Mouse (Mus musculus) forebrain, embryonic 13.5 days (tissue): ENCODE measurements at regions not wholly inside any gene's neighbourhood (a gene's known extent, or its start where the extent isn't known, plus 50 kb on each side); places are given as distances from the start of the nearest gene placed in this dataset.

ENCODE experiments used
- ATAC-seq: fragments of 200-750 bp; cut with Nextera tagmentation; 2 replicates; pipeline ENCODE4 v1.8.0; 2017
- H3K27ac ChIP-seq: fragments of 300-500 bp; sonication (generic); 2 replicates; pipeline ENCODE4 v1.5.1; 2015; ENCODE audit warnings: inconsistent platforms, mild to moderate bottlenecking, moderate library complexity
- H3K27me3 ChIP-seq: fragments of 300-500 bp; sonication (generic); 2 replicates; pipeline ENCODE4 v1.6.1; 2015; ENCODE audit warnings: mild to moderate bottlenecking, inconsistent platforms
- H3K36me3 ChIP-seq: fragments of 300-500 bp; sonication (generic); 2 replicates; pipeline ENCODE4 v1.6.1; 2015; ENCODE audit warnings: mild to moderate bottlenecking, inconsistent platforms; ENCODE audit not compliant: poor library complexity, severe bottlenecking
- H3K4me1 ChIP-seq: fragments of 300-500 bp; sonication (generic); 2 replicates; pipeline ENCODE4 v1.6.1; 2015; ENCODE audit warnings: inconsistent platforms
- H3K4me2 ChIP-seq: fragments of 300-500 bp; sonication (generic); 2 replicates; pipeline ENCODE4 v1.6.1; 2015; ENCODE audit warnings: inconsistent platforms, mild to moderate bottlenecking, moderate library complexity
- H3K4me3 ChIP-seq: fragments of 300-500 bp; sonication (generic); 2 replicates; pipeline ENCODE4 v1.5.1; 2015; ENCODE audit warnings: mild to moderate bottlenecking, inconsistent platforms
- H3K9ac ChIP-seq: fragments of 300-500 bp; sonication (generic); 2 replicates; pipeline ENCODE4 v1.6.1; 2015; ENCODE audit warnings: mild to moderate bottlenecking, inconsistent platforms
- H3K9me3 ChIP-seq: fragments of 300-500 bp; sonication (generic); replicated peaks from 2 replicates; pipeline ENCODE4 v1.6.1; 2016; ENCODE audit warnings: inconsistent platforms
- WGBS: fragments of 180-500 bp; shearing (Covaris S2); methylation state at CpG from one replicate; pipeline ENCODE4 v1.1.7; 2015; 5-methylcytosine and 5-hydroxymethylcytosine counted together

DNA sequence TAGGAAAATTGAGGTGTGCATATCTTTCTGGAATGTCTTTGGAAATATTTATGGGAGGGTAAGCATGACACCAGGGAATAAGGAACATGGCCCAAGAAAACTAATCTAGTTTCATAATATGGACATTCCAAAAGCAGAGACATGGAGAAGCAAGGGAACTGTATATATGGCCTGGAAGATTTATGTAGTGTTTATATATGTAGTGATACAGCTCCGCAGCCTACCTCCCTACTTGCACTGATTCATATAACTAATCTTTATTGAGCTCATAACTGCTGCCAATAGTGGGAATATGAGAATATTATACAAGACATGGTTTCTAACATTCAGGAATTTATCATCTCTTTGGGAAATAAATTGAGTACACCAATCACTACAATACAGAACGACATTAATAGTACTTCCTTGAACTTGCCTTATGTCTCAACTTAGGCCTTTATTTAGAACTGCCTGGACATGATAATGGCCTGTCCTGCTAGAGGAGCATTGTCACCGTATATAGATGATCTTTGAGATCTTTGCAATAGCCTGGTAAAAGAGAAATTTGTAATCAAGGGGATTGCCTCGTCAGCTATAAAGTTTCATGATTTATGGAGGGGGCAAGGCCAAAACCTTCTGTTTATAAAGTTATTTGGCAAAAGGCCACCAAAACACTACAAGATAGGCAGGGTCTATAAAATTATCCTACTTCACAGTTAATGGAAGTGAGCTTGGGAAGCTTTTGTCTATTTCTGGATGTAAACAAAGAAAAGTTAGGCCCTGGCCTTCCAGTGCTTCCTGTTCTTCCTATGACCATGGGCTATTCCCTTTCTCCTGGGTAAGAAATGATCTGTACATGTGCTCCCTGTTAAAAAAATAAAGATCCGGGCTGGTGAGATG is 213.4 kb upstream of the Dcbld2 start:
- Histone ChIP-seq H3K9me3 (0 out of 2 replicates have a peak, but pooled peaks cover 3% of the 10 kb centered on the region), H3K4me3 (no peak overlapping the region), H3K36me3 (no peaks in the 10 kb centered on the region), H3K4me2 (no peak overlapping the region), H3K27me3 (no peaks in the 10 kb centered on the region), H3K9ac (no peak overlapping the region), H3K4me1 (no peaks in the 10 kb centered on the region), H3K27ac (no peak overlapping the region)
- 89% methylated on average over 5 of the region's 5 CpGs for WGBS
- no peak for ATAC-seq

DNA sequence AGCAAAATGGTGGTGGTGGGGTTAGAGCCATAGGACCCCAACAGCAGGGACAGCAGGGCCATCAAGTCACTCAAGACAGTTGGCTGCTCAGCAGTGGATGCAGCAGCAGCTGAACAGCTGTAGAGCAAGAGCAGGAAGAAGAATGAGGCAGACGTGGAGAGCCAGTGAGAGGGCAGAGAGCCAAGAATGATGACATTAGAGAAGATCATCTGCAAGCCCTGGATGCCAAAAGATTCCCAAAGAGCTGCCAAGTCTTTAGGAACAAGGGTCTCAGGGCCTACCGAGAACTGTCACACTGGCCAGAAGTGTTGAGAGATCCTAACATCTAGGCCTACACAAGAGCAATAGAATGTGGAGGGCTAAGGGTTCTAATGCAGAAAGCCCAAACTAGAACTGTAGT is 196.4 kb upstream of the Dcbld2 start:
- no peak overlapping the region for H3K9ac ChIP-seq
- H3K36me3 ChIP-seq, result no peaks in the 10 kb centered on the region
- H3K4me3 ChIP-seq, result no peak overlapping the region
- no peak overlapping the region for H3K4me2 ChIP-seq
- no peaks in the 10 kb centered on the region for H3K4me1 ChIP-seq
- no peak overlapping the region for H3K27ac ChIP-seq
- H3K27me3 ChIP-seq, result no peaks in the 10 kb centered on the region
- H3K9me3 ChIP-seq, result no peaks in the 10 kb centered on the region
- ATAC-seq, result no peak
- WGBS, result 75% methylated on average over 2 of the region's 2 CpGs

DNA sequence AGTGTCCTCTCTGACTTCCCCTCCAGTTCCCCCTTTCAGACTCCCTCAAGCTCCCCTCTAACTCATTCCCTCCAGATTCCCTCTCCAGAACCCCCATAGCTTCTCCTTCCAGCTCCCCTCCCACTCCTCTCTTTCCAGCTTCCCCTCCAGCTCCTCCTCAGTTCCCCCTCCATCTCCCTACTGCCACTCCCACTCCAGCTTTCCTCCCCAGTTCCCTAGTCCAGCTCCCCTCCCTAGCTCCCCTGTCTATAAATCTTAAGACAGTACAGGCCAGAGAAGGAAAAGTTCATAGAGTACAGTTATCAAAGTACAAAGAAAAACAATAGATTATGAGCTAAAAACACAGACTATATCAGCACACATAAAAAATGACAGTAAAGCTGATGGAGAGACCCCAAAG is 173.6 kb upstream of the Dcbld2 start:
- Histone ChIP-seq H3K27ac (no peak overlapping the region), H3K9ac (no peak overlapping the region), H3K9me3 (no peaks in the 10 kb centered on the region), H3K27me3 (no peaks in the 10 kb centered on the region), H3K4me3 (no peak overlapping the region), H3K4me1 (no peaks in the 10 kb centered on the region), H3K4me2 (no peak overlapping the region), H3K36me3 (no peaks in the 10 kb centered on the region)
- ATAC-seq, result no peak

DNA sequence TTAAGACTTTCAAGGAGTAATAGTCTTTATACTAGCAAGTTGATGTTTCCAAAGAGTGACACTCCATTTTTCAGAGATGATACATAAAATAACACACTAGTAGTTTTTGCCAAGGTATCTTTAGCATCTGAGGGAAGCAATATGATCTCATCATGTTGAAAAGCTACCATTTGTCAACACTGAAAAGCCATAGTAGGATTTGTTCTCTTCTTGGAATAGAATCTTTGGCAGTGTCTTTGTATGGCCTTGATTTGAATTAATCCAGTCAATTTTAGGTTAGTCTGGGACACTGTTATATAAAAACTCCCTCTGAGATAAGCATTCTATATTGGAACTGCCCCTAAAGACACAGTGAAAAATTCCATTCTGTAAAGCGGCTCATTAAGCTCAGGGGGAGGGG is 171.4 kb upstream of the Dcbld2 start:
- Histone ChIP-seq H3K36me3 (no peaks in the 10 kb centered on the region), H3K4me2 (no peak overlapping the region), H3K27me3 (no peaks in the 10 kb centered on the region), H3K9me3 (no peaks in the 10 kb centered on the region), H3K9ac (no peak overlapping the region), H3K27ac (no peak overlapping the region), H3K4me3 (no peak overlapping the region), H3K4me1 (no peaks in the 10 kb centered on the region)
- ATAC-seq, result no peak
- 84% methylated on average over 1 of the region's 1 CpGs for whole genome bisulfite sequencing

DNA sequence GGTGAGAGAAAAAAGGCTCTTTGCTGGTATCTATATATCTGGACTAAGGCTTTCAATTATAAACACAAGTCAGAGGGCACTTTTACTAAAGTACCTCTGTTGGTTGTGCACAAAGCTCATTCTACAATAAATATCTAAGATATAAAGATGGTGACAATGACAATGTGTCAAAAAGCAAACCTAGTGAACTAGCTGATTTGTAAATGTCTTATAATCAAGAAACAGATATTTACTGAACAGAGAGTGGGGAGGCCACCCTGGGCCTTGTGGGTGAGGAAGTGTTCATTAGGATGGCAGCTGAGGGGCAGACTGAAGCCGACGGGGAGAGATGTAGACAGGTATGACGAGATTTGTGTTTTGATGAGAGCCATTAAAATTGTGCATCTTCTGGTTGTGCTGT is 132.0 kb upstream of the Dcbld2 start:
- Histone ChIP-seq H3K27me3 (no peaks in the 10 kb centered on the region), H3K9ac (no peak overlapping the region), H3K4me1 (no peaks in the 10 kb centered on the region), H3K9me3 (no peaks in the 10 kb centered on the region), H3K4me2 (no peak overlapping the region), H3K36me3 (no peaks in the 10 kb centered on the region), H3K4me3 (no peak overlapping the region), H3K27ac (no peak overlapping the region)
- ATAC-seq, result no peak
- 88% methylated on average over 3 of the region's 3 CpGs for WGBS

DNA sequence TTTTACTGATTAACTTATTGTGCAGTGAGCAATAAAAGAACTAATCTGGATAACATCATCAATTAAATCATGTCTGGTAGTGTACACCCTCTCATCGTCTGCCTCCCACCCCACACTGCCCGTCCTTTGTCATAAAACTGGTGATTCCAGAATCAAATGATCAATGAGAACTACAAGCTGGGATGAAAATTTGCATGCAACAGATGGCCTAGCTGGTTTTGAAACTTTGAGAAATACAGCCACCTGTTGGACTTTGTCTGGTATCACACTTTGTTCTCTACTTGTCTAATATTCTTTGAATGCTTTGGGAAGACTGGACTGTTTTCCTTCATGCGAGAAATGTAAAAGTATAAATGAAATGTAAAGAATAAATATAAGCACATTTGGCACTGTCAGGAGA is 126.8 kb upstream of the Dcbld2 start:
- Histone ChIP-seq H3K27ac (no peak overlapping the region), H3K4me2 (no peak overlapping the region), H3K9me3 (no peaks in the 10 kb centered on the region), H3K4me1 (no peaks in the 10 kb centered on the region), H3K4me3 (no peak overlapping the region), H3K9ac (no peak overlapping the region), H3K36me3 (no peaks in the 10 kb centered on the region), H3K27me3 (no peaks in the 10 kb centered on the region)
- ATAC-seq, result 0 out of 2 replicates have a peak, but pooled peaks have one; percentile 27
- WGBS, result 52% methylated on average over 3 of the region's 3 CpGs

DNA sequence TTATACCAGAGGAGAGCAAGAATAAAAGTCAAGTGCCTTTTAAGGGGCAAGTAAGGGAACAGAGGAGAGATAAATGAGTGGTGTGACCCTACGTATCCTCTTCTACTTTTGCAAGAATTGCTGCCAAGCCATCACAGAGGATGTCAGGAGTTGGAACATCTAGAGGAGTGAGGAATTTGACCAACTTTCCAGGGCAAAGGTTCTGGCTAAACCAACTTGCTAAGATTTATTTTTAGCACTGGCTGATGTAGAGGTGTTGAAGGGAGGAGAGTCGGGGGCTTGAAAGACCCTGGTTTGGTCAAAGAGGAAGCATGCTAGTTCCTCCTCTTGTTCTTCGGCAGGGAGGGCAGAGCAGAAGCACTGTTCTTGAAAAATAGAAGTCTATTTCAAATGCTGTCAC is 113.8 kb upstream of the Dcbld2 start:
- Histone ChIP-seq H3K4me2 (no peak overlapping the region), H3K36me3 (no peaks in the 10 kb centered on the region), H3K4me3 (no peak overlapping the region), H3K9ac (no peak overlapping the region), H3K27me3 (no peaks in the 10 kb centered on the region), H3K4me1 (no peaks in the 10 kb centered on the region), H3K9me3 (no peaks in the 10 kb centered on the region), H3K27ac (no peak overlapping the region)
- 91% methylated on average over 3 of the region's 3 CpGs for WGBS
- ATAC-seq, result no peak

DNA sequence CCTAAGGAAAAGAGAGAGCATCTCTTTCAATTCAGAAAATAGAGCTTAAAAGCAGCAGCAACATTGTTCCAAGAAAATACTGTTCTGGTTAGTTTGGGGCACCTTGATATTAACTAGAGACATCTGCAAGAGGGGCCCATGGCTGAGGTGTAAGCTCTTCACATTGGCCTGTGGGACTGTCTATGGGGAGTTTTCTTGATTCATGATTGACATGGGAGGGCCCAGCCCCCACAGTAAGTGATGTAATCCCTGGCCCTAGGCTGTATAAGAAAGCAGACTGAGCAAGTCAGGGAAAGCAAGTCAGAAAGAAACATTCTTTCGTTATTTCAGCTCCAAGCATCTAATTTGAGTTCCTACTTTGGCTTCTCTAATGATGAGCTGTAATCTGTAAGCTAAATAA is 113.1 kb upstream of the Dcbld2 start:
- Histone ChIP-seq H3K27me3 (no peaks in the 10 kb centered on the region), H3K9ac (no peak overlapping the region), H3K27ac (no peak overlapping the region), H3K4me1 (no peaks in the 10 kb centered on the region), H3K4me2 (no peak overlapping the region), H3K36me3 (no peaks in the 10 kb centered on the region), H3K4me3 (no peak overlapping the region), H3K9me3 (no peaks in the 10 kb centered on the region)
- 77% methylated on average over 1 of the region's 1 CpGs for WGBS
- no peak for ATAC-seq

DNA sequence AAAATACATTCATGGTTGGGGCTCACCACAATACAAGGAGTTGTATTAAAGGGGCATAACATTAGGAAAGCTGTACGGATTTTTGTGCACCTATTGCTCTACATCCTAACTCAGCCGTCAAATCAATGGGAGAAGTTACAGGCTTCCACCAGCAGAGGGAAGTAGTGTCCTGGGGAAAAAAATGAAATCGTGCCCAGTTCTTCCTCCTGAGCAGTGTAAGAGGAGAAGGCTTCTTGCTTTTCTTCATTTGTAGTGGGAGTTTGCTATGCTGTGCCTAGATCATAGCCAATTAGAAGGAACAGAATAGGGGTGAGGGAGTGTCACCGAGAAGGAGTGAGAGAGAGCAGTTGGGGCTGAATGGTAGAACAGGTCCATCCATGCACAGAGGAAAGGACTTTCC is 108.7 kb upstream of the Dcbld2 start:
- Histone ChIP-seq H3K9me3 (no peaks in the 10 kb centered on the region), H3K27ac (no peak overlapping the region), H3K4me3 (no peak overlapping the region), H3K36me3 (no peaks in the 10 kb centered on the region), H3K9ac (no peak overlapping the region), H3K27me3 (no peaks in the 10 kb centered on the region), H3K4me1 (no peaks in the 10 kb centered on the region), H3K4me2 (no peak overlapping the region)
- ATAC-seq, result peak; percentile 88
- WGBS, result 16% methylated on average over 4 of the region's 4 CpGs

DNA sequence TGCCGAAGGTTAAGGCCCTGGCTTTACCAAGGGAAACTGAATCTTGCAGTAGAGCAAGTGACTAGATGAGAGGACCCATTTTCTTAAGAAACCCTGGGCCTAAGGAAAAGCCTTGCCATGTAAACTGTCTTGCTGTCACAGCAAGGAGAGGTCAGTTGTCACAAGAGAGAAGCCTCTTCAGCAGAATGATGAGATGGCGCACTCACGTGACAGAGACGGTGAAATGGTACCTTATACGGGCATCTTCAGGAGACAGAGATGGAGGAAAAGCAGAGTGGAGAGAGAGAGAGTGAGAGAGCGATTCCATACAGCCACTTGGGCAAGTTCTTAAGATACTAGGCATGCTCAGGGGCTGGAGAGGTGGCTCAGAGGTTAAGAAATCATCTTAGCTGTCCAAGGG is 108.1 kb upstream of the Dcbld2 start:
- Histone ChIP-seq H3K4me1 (no peaks in the 10 kb centered on the region), H3K27ac (no peak overlapping the region), H3K36me3 (no peaks in the 10 kb centered on the region), H3K9ac (no peak overlapping the region), H3K9me3 (no peaks in the 10 kb centered on the region), H3K27me3 (no peaks in the 10 kb centered on the region), H3K4me3 (no peak overlapping the region), H3K4me2 (no peak overlapping the region)
- WGBS, result 88% methylated on average over 6 of the region's 6 CpGs
- no peak for ATAC-seq

DNA sequence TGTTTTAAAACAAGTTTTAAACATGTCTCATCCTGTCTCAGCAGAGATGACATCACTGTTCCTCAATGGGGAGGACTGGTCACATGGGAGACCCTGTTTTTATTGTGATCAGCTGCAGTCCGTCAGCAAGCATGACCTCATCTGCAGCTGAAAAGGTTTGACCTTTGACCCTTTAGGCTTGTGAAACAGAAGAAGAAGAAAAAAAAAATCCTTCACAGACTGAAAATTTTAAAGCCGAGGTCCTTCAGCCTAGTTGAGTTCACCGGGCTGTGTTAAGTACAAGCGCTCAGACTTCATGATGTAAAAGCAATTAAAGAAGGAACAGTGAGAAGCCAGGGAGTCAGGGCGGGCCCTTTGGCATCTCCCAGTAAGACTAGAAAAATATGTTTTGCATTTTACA is 104.7 kb upstream of the Dcbld2 start:
- ATAC-seq, result no peak
- 16% methylated on average over 5 of the region's 5 CpGs for WGBS

DNA sequence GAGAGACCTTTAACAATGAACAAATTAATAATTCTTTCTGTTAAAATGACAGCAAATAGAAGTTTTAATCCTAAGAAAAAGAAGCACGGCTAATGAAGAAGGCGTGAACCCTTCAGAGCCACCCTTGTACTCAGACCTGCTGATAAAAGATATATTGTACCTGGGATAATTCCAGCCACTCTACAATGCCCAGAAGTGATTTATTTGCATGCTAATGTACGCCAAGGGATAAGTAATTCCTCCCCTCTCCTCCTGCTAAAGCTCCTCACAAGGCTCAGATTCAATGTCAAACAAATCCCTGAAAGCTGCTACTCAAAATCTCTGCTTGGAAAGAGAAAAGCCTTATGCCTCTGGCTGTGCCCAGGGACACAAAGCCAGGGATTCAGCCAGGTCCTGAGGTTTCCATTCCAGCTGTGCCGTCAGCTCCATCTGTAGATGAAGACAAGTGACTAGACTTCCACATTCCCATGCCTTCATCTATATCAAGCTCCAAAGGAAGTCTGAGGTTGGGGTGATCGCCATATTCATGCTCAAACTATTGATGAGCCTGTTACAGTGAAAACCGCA is 91.3 kb upstream of the Dcbld2 start:
- no peak for ATAC-seq
- Histone ChIP-seq H3K4me1 (no peaks in the 10 kb centered on the region), H3K36me3 (no peaks in the 10 kb centered on the region), H3K4me3 (no peak overlapping the region), H3K4me2 (no peak overlapping the region), H3K27ac (no peak overlapping the region), H3K9me3 (no peaks in the 10 kb centered on the region), H3K9ac (no peak overlapping the region), H3K27me3 (no peaks in the 10 kb centered on the region)
- 48% methylated on average over 6 of the region's 6 CpGs for WGBS

More for the DNA sequence above, 104.7 kb upstream of the Dcbld2 start:
- H3K27ac ChIP-seq, result no peak overlapping the region
- no peak overlapping the region for H3K4me2 ChIP-seq
- H3K4me3 ChIP-seq, result no peak overlapping the region
- H3K9me3 ChIP-seq, result no peaks in the 10 kb centered on the region
- H3K36me3 ChIP-seq, result no peaks in the 10 kb centered on the region
- H3K27me3 ChIP-seq, result no peaks in the 10 kb centered on the region
- H3K9ac ChIP-seq, result no peak overlapping the region
- no peaks in the 10 kb centered on the region for H3K4me1 ChIP-seq

DNA sequence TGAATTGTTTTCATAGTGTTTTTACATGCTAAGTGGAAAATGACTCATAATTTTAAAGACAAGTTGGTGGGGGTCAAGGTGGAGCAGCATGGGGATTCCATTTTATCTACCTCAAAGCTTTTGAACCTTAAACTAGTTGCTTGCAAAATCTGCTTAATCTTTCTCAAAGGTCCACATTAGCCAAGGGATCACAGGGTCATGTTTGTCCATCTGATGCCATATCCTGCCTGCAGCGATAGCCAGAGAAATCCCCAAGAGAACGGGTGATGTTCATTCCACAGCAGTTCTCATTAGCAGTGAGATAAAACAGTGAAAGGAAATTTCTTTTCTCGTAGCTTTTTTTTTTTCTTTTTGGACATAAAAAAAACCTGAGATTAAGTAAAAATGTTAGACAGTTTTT is 77.2 kb upstream of the Dcbld2 start:
- no peaks in the 10 kb centered on the region for H3K9me3 ChIP-seq
- WGBS, result 92% methylated on average over 3 of the region's 3 CpGs
- no peaks in the 10 kb centered on the region for H3K27me3 ChIP-seq

More for the DNA sequence above, 77.2 kb upstream of the Dcbld2 start:
- Histone ChIP-seq H3K4me2 (no peak overlapping the region), H3K4me3 (no peak overlapping the region), H3K36me3 (no peaks in the 10 kb centered on the region), H3K9ac (no peak overlapping the region), H3K27ac (no peak overlapping the region), H3K4me1 (no peaks in the 10 kb centered on the region)
- ATAC-seq, result no peak
